Mouse (Mus musculus): ENCODE measurements around the gene Tnpo1.
"Not testable (repeated sequence)": the region's sequence is repeated elsewhere in the genome, so short reads cannot be mapped to it uniquely, and the experiment has no call there.

Gene Tnpo1

DNA sequence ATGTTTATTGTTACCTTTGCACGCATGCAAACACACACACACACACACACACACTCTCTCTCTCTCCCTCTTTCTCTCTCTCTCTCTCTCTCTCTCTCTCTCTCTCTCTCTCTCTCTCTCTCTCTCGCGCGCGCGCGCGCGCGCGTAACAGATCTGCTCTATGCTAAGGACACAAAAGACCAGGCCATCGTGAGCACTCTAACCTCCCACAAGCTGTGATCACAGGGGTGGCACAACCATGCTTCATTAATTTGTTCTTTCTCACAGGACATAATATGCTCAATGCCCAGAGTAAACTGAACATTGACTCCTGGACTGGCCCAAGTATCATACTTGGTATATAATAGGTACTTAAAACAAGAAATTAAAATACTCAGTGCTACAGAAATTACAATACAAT lies 37.0 kb downstream of the Tnpo1 start:
- DNase-seq (ENCODE audit: low read depth), result no peak

GRCm38 (mm10) chr13:98883774-98884173 lies 42.4 kb downstream of the Tnpo1 start:
- no peak for DNase-seq (ENCODE audit: low read depth)

DNA sequence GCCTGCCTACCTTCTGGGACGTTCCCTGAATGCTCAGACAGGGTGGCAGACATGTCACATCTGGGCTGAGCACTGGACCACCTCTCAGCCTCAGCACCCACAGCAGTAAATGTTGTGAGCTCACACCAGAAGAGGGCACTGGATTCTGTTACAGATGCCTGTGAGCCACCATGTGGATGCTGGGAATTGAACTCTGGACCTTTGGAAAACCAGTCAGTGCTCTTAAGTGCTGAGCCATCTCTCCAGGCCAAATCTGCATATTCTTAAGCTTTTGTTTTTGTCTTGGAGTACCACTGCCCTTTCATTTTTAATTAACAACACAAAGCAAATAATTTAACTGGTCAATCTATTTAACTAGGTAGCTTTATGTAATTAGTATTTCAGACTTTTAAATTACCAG lies 44.2 kb downstream of the Tnpo1 start:
- no peak for DNase-seq (ENCODE audit: low read depth)

DNA sequence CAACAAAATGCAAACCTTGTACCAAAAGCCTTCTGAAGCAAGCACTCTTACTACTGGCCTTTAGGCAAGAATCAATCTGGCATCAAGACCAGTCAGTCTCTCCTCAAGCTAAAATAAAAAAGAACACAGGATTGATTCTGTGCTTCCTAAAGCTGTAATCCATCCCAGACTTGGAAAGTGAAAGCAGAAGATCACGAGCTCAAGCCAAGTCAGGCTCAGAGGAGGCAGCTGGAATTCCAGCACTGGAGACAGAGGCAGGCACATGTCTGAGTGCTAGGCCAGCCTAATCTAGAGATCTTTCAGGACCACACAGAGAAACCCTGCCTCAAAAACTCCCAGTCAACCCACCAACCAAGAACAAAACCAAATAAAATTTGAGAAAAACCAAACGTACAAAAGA lies 45.8 kb downstream of the Tnpo1 start:
- DNase-seq (ENCODE audit: low read depth), result no peak

DNA sequence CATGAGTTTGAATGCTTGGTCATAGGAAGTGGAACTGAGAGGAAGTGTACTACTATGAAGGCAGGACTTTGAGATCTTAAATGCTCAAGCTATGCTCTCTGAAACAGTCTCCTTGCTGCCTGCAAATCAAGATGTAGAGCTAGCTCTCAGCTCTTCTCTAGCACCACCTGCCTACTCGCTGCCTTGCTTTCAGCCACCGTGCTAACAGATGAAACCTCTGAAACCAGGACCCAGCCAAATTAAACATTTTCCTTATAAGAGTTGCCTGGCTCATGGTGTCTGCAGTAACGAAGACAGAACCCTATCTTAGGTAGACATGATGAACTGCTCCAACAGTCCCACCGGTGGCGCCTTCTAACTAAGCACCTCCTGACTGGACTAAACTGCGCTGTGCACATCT lies 46.8 kb downstream of the Tnpo1 start:
- no peak for DNase-seq (ENCODE audit: low read depth)

- no peak for DNase-seq (ENCODE audit: low read depth)
Observed at GRCm38 (mm10) chr13:98877165-98877564, 49.0 kb downstream of the Tnpo1 start.

- no peak for DNase-seq (ENCODE audit: low read depth)
Observed at GRCm38 (mm10) chr13:98874727-98875126, 51.5 kb downstream of the Tnpo1 start.

- DNase-seq (ENCODE audit: low read depth), result no peak
Observed at GRCm38 (mm10) chr13:98872273-98872847, 53.8 kb downstream of the Tnpo1 start.

DNA sequence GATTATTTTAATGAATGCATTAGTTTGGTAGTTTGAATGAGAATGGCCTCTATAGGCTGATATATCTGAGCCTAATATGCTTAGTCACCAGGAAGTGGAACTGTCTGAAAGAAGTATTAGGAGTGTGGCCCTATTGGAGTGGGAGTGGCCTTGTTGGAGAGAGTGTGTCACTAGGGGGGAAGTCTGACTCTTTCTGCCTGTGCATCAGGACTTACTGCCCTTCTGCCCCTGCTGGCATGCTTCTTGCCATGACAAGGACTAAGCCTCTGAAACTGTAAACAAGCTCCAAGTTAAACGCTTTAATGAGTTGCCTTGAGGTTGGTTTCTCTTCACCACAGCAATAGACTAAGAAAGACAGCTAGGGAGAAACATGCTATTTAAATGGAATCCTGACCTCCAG lies 54.9 kb downstream of the Tnpo1 start:
- peak; percentile 90 for DNase-seq (ENCODE audit: low read depth)

- DNase-seq (ENCODE audit: low read depth), result peak; percentile 74
Observed at GRCm38 (mm10) chr13:98868236-98868923, 57.8 kb downstream of the Tnpo1 start.

DNA sequence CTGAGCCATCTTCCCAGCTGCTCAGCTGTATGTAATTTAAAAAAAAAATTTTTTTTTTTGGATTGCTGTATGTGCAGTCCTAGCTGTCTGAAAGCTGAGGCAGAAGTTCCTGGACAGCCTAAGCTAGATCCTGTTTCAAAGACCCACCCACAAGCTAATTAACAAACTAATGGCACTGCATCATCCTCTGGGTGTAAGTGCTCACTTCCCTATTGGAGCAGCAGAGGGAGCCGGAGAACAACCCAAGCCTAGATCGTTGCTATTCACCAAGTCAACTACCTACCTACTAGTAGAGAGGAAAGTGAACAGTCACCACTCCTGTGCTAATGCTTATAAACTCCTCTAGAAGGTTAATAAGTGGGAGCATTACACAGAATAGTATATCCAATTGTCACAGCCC lies 58.4 kb downstream of the Tnpo1 start:
- DNase-seq (ENCODE audit: low read depth), result peak; percentile 80

GRCm38 (mm10) chr13:98855291-98855690 lies 70.9 kb downstream of the Tnpo1 start:
- DNase-seq (ENCODE audit: low read depth), result no peak

- no peak for DNase-seq (ENCODE audit: low read depth)
Observed at GRCm38 (mm10) chr13:98845794-98846193, 80.4 kb downstream of the Tnpo1 start.

GRCm38 (mm10) chr13:98836423-98837088 lies 89.6 kb downstream of the Tnpo1 start:
- peak; percentile 64 for DNase-seq (ENCODE audit: low read depth)

DNA sequence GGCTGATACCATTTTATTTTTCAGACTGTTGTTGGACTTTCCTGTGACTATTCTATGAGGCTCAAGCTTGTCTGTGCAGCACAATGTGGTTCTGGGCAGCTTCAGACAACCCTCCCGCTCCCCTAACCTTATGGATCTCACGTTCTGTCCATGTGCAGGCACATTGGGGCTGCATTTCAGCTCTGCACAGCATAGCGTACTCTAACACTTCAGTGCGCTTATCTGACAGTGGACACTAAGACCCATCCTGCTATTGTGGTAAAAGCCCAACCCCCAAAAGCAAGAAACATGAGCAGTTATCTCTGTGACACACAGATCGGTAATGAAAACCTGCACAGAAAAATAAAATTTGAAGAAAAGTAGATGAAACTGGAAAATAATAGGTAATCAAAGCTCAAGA lies 90.4 kb downstream of the Tnpo1 start:
- DNase-seq (ENCODE audit: low read depth), result no peak

- no peak for DNase-seq (ENCODE audit: low read depth)
Observed at GRCm38 (mm10) chr13:98834723-98835122, 91.5 kb downstream of the Tnpo1 start.

GRCm38 (mm10) chr13:98834199-98834598 lies 92.0 kb downstream of the Tnpo1 start:
- DNase-seq (ENCODE audit: low read depth), result no peak

GRCm38 (mm10) chr13:98832451-98833450 lies 93.4 kb downstream of the Tnpo1 start:
- DNase-seq (ENCODE audit: low read depth), result peak; percentile 54

- not testable (repeated sequence) for DNase-seq (ENCODE audit: low read depth)
Observed at GRCm38 (mm10) chr13:98829026-98829425, 97.2 kb downstream of the Tnpo1 start.

GRCm38 (mm10) chr13:98825574-98825973 lies 100.6 kb downstream of the Tnpo1 start:
- no peak for DNase-seq (ENCODE audit: low read depth)

DNA sequence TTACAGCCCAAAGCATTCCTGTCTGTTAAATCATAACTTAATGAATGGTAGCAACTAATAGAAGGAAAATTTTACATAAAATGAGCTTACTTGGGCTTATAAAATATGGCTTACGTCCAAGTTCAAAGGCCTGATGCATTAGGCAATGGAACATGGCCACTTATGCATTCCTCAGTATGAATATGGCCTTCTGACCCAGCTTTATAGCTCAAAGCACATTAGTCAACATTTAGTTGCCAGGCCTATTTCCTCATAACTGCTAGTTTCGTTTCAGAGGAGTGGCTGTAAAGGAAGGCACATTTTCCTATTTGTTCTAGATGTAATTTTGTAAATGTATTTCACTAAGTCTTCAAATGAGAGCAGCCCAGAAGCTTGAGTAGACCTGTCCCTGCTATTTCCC lies 107.1 kb downstream of the Tnpo1 start:
- DNase-seq (ENCODE audit: low read depth), result no peak

DNA sequence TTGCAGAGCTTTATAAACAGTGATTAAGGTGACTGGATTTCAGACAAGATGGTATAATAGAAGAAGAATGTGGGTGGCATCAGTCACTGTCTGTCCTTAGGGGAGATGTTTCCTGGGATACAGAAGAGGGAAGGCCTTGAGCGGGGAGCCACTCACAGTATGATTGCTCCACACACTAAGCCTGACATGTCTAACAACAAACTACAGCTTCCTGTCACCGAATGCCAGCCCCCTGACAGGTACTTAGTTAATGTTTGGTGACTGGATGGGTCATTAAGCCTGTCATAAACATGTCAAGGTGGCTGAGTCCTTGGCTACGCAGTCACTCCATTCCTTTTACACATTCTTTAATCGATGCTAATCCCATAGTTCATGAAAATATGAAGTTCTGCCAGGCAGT lies 108.0 kb downstream of the Tnpo1 start:
- no peak for DNase-seq (ENCODE audit: low read depth)

All from 416B (cell line).